Mouse (Mus musculus) midbrain, embryonic 13.5 days (tissue): Measurements from ENCODE around the gene Gm49368. TPM values are rescaled to one million over a fixed set of nuclear protein-coding genes. Genes with fewer than 3 reads are reported as not detected.

Source experiments
- ATAC-seq: fragments of 200-750 bp; cut with Nextera tagmentation; 2 replicates; pipeline ENCODE4 v1.8.0; 2017; ENCODE audit warnings: mild to moderate bottlenecking, moderate TSS enrichment, moderate library complexity
- H3K27ac ChIP-seq: fragments of 300-500 bp; sonication (generic); 2 replicates; pipeline ENCODE4 v1.5.1; 2015; ENCODE audit warnings: inconsistent platforms, mild to moderate bottlenecking, moderate library complexity
- H3K27me3 ChIP-seq: fragments of 300-500 bp; sonication (generic); 2 replicates; pipeline ENCODE4 v1.6.1; 2015; ENCODE audit warnings: mild to moderate bottlenecking, inconsistent platforms
- H3K36me3 ChIP-seq: fragments of 300-500 bp; sonication (generic); 2 replicates; pipeline ENCODE4 v1.6.1; 2015; ENCODE audit warnings: mild to moderate bottlenecking, inconsistent platforms
- H3K4me1 ChIP-seq: fragments of 300-500 bp; sonication (generic); replicated peaks from 2 replicates; pipeline ENCODE4 v1.6.1; 2015; ENCODE audit warnings: inconsistent platforms
- H3K4me2 ChIP-seq: fragments of 300-500 bp; sonication (generic); replicated peaks from 2 replicates; pipeline ENCODE4 v1.6.1; 2015; ENCODE audit warnings: moderate library complexity, mild to moderate bottlenecking, inconsistent platforms
- H3K4me3 ChIP-seq: fragments of 300-500 bp; sonication (generic); replicated peaks from 2 replicates; pipeline ENCODE4 v1.5.1; 2015; ENCODE audit warnings: mild to moderate bottlenecking, inconsistent platforms
- H3K9ac ChIP-seq: fragments of 300-500 bp; sonication (generic); replicated peaks from 2 replicates; pipeline ENCODE4 v1.6.1; 2015; ENCODE audit warnings: mild to moderate bottlenecking, inconsistent platforms
- H3K9me3 ChIP-seq: fragments of 300-500 bp; sonication (generic); 2 replicates; pipeline ENCODE4 v1.6.1; 2016; ENCODE audit warnings: mild to moderate bottlenecking, inconsistent platforms
- WGBS: fragments of 180-500 bp; shearing (Covaris S2); methylation state at CpG from one replicate; pipeline ENCODE4 v1.1.7; 2015; 5-methylcytosine and 5-hydroxymethylcytosine counted together
- polyA plus RNA-seq: library from polyadenylated mRNA; unstranded; fragments of >200 nt; fragmentation: Nextera tagmentation; extraction: Ambion mirVana; gene quantifications from 2 replicates; pipeline ENCODE4 v1.2.1, GENCODE M21; 2015

The Gm49368 gene
- polyA plus RNA-seq, 1 experiment from 2014 or later, result not detected

DNA sequence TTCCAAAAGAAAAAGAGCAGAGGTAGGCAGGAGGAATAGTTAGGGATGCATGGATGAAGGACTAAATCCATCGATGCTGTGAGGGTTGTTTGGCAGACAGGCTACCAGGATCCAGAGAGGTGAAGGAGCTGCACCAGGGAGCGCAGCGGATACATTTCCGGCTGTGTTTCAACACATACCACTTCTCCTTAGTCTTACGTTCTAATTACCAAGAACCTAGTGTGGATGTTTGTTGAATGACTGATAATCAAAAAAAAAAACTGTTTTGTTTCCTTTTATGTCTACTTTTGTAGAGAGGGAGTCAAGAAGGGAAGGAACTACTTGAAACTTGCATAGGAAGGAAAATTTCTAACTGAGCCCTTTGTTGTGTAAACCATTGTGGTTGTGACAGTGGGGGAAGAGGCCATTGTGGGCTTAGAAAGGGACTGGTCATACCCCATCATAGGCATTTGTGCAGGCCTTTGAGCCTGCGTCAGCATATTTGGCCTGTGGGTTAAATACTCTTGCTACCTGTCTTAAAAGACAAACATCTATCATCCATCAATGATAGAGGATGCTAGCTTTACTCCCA is 813 bp downstream of the Gm49368 start:
- Histone ChIP-seq H3K4me3 (no peak overlapping the region), H3K9me3 (no peaks in the 10 kb centered on the region), H3K27ac (no peak overlapping the region), H3K9ac (no peak overlapping the region), H3K4me1 (no peaks in the 10 kb centered on the region), H3K27me3 (no peaks in the 10 kb centered on the region), H3K36me3 (no peaks in the 10 kb centered on the region), H3K4me2 (no peak overlapping the region)
- WGBS, result 87% methylated on average over 6 of the region's 6 CpGs
- no peak for ATAC-seq

GRCm38 (mm10) chr7:128065547-128065946 is 3.1 kb downstream of the Gm49368 start:
- H3K9me3 ChIP-seq, result no peaks in the 10 kb centered on the region
- H3K27ac ChIP-seq, result no peak overlapping the region
- 86% methylated on average over 5 of the region's 5 CpGs for WGBS
- no peaks in the 10 kb centered on the region for H3K36me3 ChIP-seq
- no peaks in the 10 kb centered on the region for H3K4me1 ChIP-seq
- H3K9ac ChIP-seq, result no peak overlapping the region
- H3K4me3 ChIP-seq, result no peak overlapping the region
- ATAC-seq, result no peak
- H3K4me2 ChIP-seq, result no peak overlapping the region
- H3K27me3 ChIP-seq, result no peaks in the 10 kb centered on the region

DNA sequence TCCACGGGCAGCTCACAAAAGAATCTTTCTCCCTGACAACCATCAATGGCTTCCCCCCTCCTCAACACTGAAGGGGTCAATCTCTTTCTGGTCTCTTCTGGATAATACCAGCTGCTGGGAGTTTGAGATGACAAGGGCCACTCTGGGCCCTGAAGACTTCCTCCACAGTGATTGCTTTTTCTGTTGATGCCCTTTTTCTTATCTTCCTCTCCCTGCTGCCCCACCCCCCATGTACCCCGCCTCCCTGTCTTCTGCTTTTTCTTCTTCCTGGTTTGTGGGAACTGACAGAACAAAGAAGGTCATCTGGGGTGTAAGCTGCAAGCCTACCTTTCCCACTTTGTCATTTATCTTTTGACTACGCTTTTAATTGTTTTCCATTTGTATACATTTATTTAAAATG is 5.4 kb downstream of the Gm49368 start:
- no peak overlapping the region for H3K4me2 ChIP-seq
- ATAC-seq, result no peak

GRCm38 (mm10) chr7:128069844-128070243 is 7.4 kb downstream of the Gm49368 start:
- no peaks in the 10 kb centered on the region for H3K27me3 ChIP-seq
- no peak overlapping the region for H3K4me3 ChIP-seq
- H3K36me3 ChIP-seq, result no peaks in the 10 kb centered on the region
- H3K4me1 ChIP-seq, result no peaks in the 10 kb centered on the region
- no peak overlapping the region for H3K27ac ChIP-seq
- no peaks in the 10 kb centered on the region for H3K9me3 ChIP-seq
- no peak overlapping the region for H3K9ac ChIP-seq
- 81% methylated on average over 2 of the region's 2 CpGs for WGBS
- no peak for ATAC-seq
- H3K4me2 ChIP-seq, result no peak overlapping the region

More for the DNA sequence above, 5.4 kb downstream of the Gm49368 start:
- no peaks in the 10 kb centered on the region for H3K27me3 ChIP-seq
- 54% methylated on average over 3 of the region's 3 CpGs for WGBS
- H3K4me3 ChIP-seq, result no peak overlapping the region
- no peak overlapping the region for H3K27ac ChIP-seq
- no peaks in the 10 kb centered on the region for H3K9me3 ChIP-seq
- no peak overlapping the region for H3K9ac ChIP-seq
- H3K36me3 ChIP-seq, result no peaks in the 10 kb centered on the region
- no peaks in the 10 kb centered on the region for H3K4me1 ChIP-seq

GRCm38 (mm10) chr7:128071816-128072215 is 9.3 kb downstream of the Gm49368 start:
- Histone ChIP-seq H3K9me3 (no peaks in the 10 kb centered on the region), H3K9ac (no peak overlapping the region), H3K27ac (no peak overlapping the region), H3K4me1 (no peaks in the 10 kb centered on the region), H3K4me3 (no peak overlapping the region), H3K27me3 (no peaks in the 10 kb centered on the region), H3K36me3 (no peaks in the 10 kb centered on the region), H3K4me2 (no peak overlapping the region)
- no peak for ATAC-seq
- 86% methylated on average over 4 of the region's 4 CpGs for WGBS

- Histone ChIP-seq H3K4me3 (no peak overlapping the region), H3K4me2 (no peak overlapping the region)
- WGBS, result 81% methylated on average over 8 of the region's 8 CpGs
Measured at GRCm38 (mm10) chr7:128080012-128080411, 17.5 kb downstream of the Gm49368 start.

GRCm38 (mm10) chr7:128089141-128089540 is 26.7 kb downstream of the Gm49368 start:
- ATAC-seq, result no peak
- 89% methylated on average over 7 of the region's 7 CpGs for WGBS
- Histone ChIP-seq H3K36me3 (no peaks in the 10 kb centered on the region), H3K27me3 (no peaks in the 10 kb centered on the region), H3K4me2 (no peak overlapping the region), H3K4me3 (no peak overlapping the region), H3K9me3 (no peaks in the 10 kb centered on the region), H3K27ac (no peak overlapping the region), H3K9ac (no peak overlapping the region), H3K4me1 (no peaks in the 10 kb centered on the region)

More at GRCm38 (mm10) chr7:128080012-128080411, 17.5 kb downstream of the Gm49368 start:
- ATAC-seq, result no peak
- H3K4me1 ChIP-seq, result no peaks in the 10 kb centered on the region
- no peaks in the 10 kb centered on the region for H3K27me3 ChIP-seq
- H3K9me3 ChIP-seq, result no peaks in the 10 kb centered on the region
- H3K36me3 ChIP-seq, result no peaks in the 10 kb centered on the region
- H3K27ac ChIP-seq, result no peak overlapping the region
- no peak overlapping the region for H3K9ac ChIP-seq

GRCm38 (mm10) chr7:128098135-128098534 is 35.7 kb downstream of the Gm49368 start:
- H3K4me1 ChIP-seq, result no peaks in the 10 kb centered on the region
- H3K4me3 ChIP-seq, result no peak overlapping the region
- WGBS, result 85% methylated on average over 1 of the region's 1 CpGs
- H3K36me3 ChIP-seq, result no peaks in the 10 kb centered on the region
- H3K27ac ChIP-seq, result no peak overlapping the region
- H3K9ac ChIP-seq, result no peak overlapping the region
- H3K4me2 ChIP-seq, result no peak overlapping the region
- H3K9me3 ChIP-seq, result no peaks in the 10 kb centered on the region
- H3K27me3 ChIP-seq, result no peaks in the 10 kb centered on the region
- no peak for ATAC-seq

DNA sequence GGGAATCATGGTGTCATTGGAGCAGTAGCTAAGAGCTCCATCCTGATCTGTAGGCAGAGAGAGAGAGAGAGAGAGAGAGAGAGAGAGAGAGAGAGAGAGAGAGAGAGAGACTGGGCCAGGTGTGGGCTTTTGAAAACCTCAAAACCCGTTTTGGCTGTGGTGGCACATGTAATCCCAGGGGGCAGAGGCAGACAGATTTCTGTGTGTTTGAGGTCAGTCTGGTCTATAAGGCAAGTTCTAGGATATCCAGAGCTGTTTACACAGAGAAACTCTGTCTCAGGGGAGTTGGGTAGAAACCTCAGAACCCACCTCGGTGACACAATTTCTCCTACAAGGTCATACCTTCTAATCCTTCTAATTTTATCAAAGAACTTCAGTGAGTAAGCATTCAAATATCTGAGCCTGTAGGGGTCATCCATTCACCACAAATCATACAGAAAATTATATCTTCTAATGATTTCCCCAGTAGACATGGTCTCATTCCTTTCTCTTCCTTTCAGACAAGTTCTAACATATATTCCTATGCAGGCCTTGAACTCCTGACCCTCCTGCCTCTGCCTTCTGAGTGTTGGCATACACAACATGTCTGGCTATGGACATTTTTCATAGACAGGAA is 38.4 kb downstream of the Gm49368 start:
- Histone ChIP-seq H3K36me3 (no peaks in the 10 kb centered on the region), H3K9me3 (no peaks in the 10 kb centered on the region), H3K9ac (no peak overlapping the region), H3K27ac (no peak overlapping the region), H3K4me2 (no peak overlapping the region), H3K27me3 (no peaks in the 10 kb centered on the region), H3K4me3 (no peak overlapping the region), H3K4me1 (no peaks in the 10 kb centered on the region)
- no peak for ATAC-seq
- WGBS, result 81% methylated on average over 2 of the region's 2 CpGs

- Histone ChIP-seq H3K4me2 (no peak overlapping the region), H3K36me3 (no peaks in the 10 kb centered on the region), H3K9me3 (no peaks in the 10 kb centered on the region), H3K27me3 (no peaks in the 10 kb centered on the region), H3K4me1 (no peaks in the 10 kb centered on the region), H3K27ac (no peak overlapping the region), H3K9ac (no peak overlapping the region), H3K4me3 (no peak overlapping the region)
- no peak for ATAC-seq
- WGBS, result 69% methylated on average over 4 of the region's 4 CpGs
Measured at GRCm38 (mm10) chr7:128105246-128105645, 42.8 kb downstream of the Gm49368 start.

DNA sequence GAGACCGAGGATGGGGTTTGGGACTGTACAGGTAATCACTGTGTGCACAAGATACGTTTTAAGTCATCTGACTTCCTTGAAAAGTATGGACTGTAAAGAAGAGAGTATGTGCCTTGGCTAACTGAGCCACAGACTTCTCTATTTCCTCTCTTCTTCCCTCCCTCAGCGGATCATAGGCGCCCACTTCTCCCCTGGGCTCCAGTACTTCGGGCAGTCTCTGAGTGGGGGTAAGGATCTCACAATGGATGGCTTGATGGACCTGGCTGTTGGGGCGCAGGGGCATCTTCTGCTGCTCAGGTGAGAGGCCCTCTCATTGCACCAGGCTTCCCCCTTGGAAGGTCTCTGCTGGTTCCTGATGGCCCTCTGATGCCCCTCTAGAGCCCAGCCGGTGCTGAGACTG is 45.0 kb downstream of the Gm49368 start:
- no peaks in the 10 kb centered on the region for H3K9me3 ChIP-seq
- H3K4me2 ChIP-seq, result no peak overlapping the region
- no peak for ATAC-seq
- no peak overlapping the region for H3K9ac ChIP-seq
- H3K27ac ChIP-seq, result no peak overlapping the region
- no peaks in the 10 kb centered on the region for H3K36me3 ChIP-seq
- WGBS, result 93% methylated on average over 7 of the region's 7 CpGs
- no peak overlapping the region for H3K4me3 ChIP-seq
- no peaks in the 10 kb centered on the region for H3K27me3 ChIP-seq
- no peaks in the 10 kb centered on the region for H3K4me1 ChIP-seq

DNA sequence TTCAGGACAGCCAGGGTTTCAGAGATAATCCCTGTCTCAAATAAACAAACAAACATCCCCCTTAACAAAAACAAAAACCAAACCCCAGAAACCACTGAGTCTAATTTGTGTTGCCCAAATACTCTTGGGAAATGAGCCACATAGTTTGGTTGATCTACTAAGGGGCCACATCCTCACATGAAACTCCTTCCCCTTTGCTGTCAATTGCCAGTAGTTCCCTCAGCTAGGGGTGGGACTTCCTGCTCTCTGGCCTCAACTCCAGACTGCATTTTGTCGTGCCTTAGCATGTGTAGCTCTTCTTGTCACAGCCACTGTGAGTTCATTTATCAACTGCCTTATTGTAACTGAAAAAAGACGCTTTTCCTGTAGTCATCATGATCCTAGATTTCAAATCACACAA is 47.8 kb downstream of the Gm49368 start:
- no peak overlapping the region for H3K4me3 ChIP-seq
- no peak overlapping the region for H3K27ac ChIP-seq
- H3K9ac ChIP-seq, result no peak overlapping the region
- H3K4me1 ChIP-seq, result no peaks in the 10 kb centered on the region
- H3K27me3 ChIP-seq, result no peaks in the 10 kb centered on the region
- H3K9me3 ChIP-seq, result no peaks in the 10 kb centered on the region
- H3K36me3 ChIP-seq, result no peaks in the 10 kb centered on the region
- no peak for ATAC-seq
- 83% methylated on average over 2 of the region's 2 CpGs for WGBS
- no peak overlapping the region for H3K4me2 ChIP-seq

DNA sequence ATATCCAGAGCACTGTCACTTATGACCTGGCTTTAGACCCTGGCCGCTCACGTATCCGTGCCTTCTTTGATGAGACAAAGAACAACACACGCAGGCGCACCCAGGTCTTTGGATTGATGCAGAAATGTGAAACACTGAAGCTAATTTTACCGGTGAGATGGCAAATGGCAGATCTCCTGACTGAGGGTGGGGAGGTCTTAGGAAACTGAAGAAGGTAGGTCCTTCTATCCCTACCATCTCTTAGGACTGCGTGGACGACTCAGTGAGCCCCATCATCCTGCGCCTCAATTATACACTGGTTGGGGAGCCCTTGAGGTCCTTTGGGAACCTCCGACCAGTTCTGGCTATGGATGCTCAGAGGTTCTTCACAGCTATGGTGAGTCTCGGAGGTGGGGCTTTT is 49.6 kb downstream of the Gm49368 start:
- H3K27me3 ChIP-seq, result no peaks in the 10 kb centered on the region
- WGBS, result 94% methylated on average over 11 of the region's 11 CpGs
- H3K36me3 ChIP-seq, result no peaks in the 10 kb centered on the region
- no peak overlapping the region for H3K4me3 ChIP-seq
- no peak overlapping the region for H3K27ac ChIP-seq
- no peak overlapping the region for H3K9ac ChIP-seq
- no peak for ATAC-seq
- no peaks in the 10 kb centered on the region for H3K9me3 ChIP-seq
- no peak overlapping the region for H3K4me2 ChIP-seq
- H3K4me1 ChIP-seq, result no peaks in the 10 kb centered on the region
